Mouse (Mus musculus) embryonic facial prominence, embryonic 14.5 days (tissue): ENCODE results near the gene Gpc1. TPM values are rescaled to one million over a fixed set of nuclear protein-coding genes. Genes with fewer than 3 reads are reported as not detected.

Source experiments
- ATAC-seq: fragments of 200-750 bp; cut with Nextera tagmentation; 2 replicates; pipeline ENCODE4 v1.8.0; 2017; ENCODE audit warnings: low read depth, moderate number of reproducible peaks, moderate TSS enrichment
- DNase-seq: peaks from one replicate; pipeline ENCODE4 v3.0.0-alpha.2; 2015; ENCODE audit warnings: low spot score
- H3K27ac ChIP-seq: fragments of 300-500 bp; sonication (generic); replicated peaks from 2 replicates; pipeline ENCODE4 v1.5.1; 2014; ENCODE audit warnings: low read depth, mild to moderate bottlenecking, low read length, moderate library complexity
- H3K27me3 ChIP-seq: fragments of 300-500 bp; sonication (generic); replicated peaks from 2 replicates; pipeline ENCODE4 v1.6.1; 2014; ENCODE audit warnings: low read length; ENCODE audit not compliant: control insufficient read depth, insufficient read depth
- H3K36me3 ChIP-seq: fragments of 300-500 bp; sonication (generic); 2 replicates; pipeline ENCODE4 v1.6.1; 2014; ENCODE audit warnings: low read length, mixed read lengths; ENCODE audit not compliant: control insufficient read depth, insufficient read depth
- H3K4me1 ChIP-seq: fragments of 300-500 bp; sonication (generic); 2 replicates; pipeline ENCODE4 v1.6.1; 2014; ENCODE audit warnings: antibody characterized with exemption, low read length; ENCODE audit not compliant: control insufficient read depth, insufficient read depth
- H3K4me2 ChIP-seq: fragments of 300-500 bp; sonication (generic); 2 replicates; pipeline ENCODE4 v1.6.1; 2014; ENCODE audit warnings: low read depth, mild to moderate bottlenecking, low read length, moderate library complexity, mixed read lengths
- H3K4me3 ChIP-seq: fragments of 300-500 bp; sonication (generic); 2 replicates; pipeline ENCODE4 v1.5.1; 2014; ENCODE audit warnings: low read depth, mild to moderate bottlenecking, low read length
- H3K9ac ChIP-seq: fragments of 300-500 bp; sonication (generic); 2 replicates; pipeline ENCODE4 v1.6.1; 2014; ENCODE audit warnings: low read depth, mild to moderate bottlenecking, low read length, moderate library complexity, mixed read lengths
- H3K9me3 ChIP-seq: fragments of 300-500 bp; sonication (generic); 2 replicates; pipeline ENCODE4 v1.6.1; 2016; ENCODE audit warnings: low read length; ENCODE audit not compliant: control insufficient read depth
- WGBS: fragments of 180-500 bp; shearing (Covaris S2); extraction: QIAGEN DNeasy Blood & Tissue Kit; methylation state at CpG from one replicate; pipeline ENCODE4 v1.1.7; 2014; 5-methylcytosine and 5-hydroxymethylcytosine counted together
- polyA plus RNA-seq: library from polyadenylated mRNA; unstranded; fragments of >200 nt; fragmentation: Nextera tagmentation; extraction: Ambion mirVana; gene quantifications from 2 replicates; pipeline ENCODE4 v1.2.1, GENCODE M21; 2014

Gpc1 gene
- polyA plus RNA-seq, 1 experiment from 2014 or later = 104 TPM

DNA sequence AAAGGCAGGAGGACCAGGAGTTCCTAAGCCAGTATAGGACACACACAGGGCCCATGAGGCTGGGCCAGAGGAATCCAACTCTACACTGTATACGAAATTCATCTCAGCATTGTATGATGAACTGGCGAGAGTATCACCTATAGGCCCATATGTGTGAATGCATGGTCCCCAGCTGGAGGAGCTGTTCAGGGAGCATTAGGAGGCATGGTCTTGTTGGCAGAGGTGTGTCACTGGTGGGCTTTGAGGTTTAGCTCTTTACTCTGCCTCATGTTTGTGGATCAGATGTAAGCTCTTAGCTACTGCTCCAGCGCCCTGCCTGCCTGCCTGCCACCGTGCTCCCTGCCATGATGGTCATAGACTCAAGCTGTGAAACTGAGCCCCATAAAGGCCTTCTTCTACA lies 31.8 kb downstream of the Gpc1 start:
- H3K4me3 ChIP-seq = no peak overlapping the region
- no peak overlapping the region for H3K27ac ChIP-seq
- 77% methylated on average over 4 of the region's 4 CpGs for WGBS
- ATAC-seq (no peak), DNase-seq (no peak)
- no peak overlapping the region for H3K4me2 ChIP-seq
- H3K9ac ChIP-seq = no peak overlapping the region
- H3K9me3 ChIP-seq = no peaks in the 10 kb centered on the region
- H3K36me3 ChIP-seq = peaks cover 19% of the 10 kb centered on the region; the same call in 1 of the 2 replicates
- H3K27me3 ChIP-seq = no peaks in the 10 kb centered on the region
- H3K4me1 ChIP-seq = no peaks in the 10 kb centered on the region

GRCm38 (mm10) chr1:92866170-92866569 lies 34.7 kb downstream of the Gpc1 start:
- H3K27me3 ChIP-seq = no peaks in the 10 kb centered on the region
- H3K9ac ChIP-seq = no peak overlapping the region
- no peak overlapping the region for H3K27ac ChIP-seq
- H3K9me3 ChIP-seq = no peaks in the 10 kb centered on the region
- no peaks in the 10 kb centered on the region for H3K36me3 ChIP-seq
- H3K4me3 ChIP-seq = no peak overlapping the region
- 63% methylated on average over 2 of the region's 2 CpGs for WGBS
- H3K4me1 ChIP-seq = no peaks in the 10 kb centered on the region
- ATAC-seq (no peak), DNase-seq (peak; percentile 24)
- H3K4me2 ChIP-seq = no peak overlapping the region

GRCm38 (mm10) chr1:92869985-92870384 lies 38.5 kb downstream of the Gpc1 start:
- H3K9ac ChIP-seq = no peak overlapping the region
- no peaks in the 10 kb centered on the region for H3K9me3 ChIP-seq
- WGBS = 84% methylated on average over 2 of the region's 2 CpGs
- H3K4me1 ChIP-seq = no peaks in the 10 kb centered on the region
- ATAC-seq = no peak
- no peaks in the 10 kb centered on the region for H3K36me3 ChIP-seq
- no peak overlapping the region for H3K27ac ChIP-seq
- DNase-seq = no peak
- no peak overlapping the region for H3K4me3 ChIP-seq
- H3K27me3 ChIP-seq = no peaks in the 10 kb centered on the region
- H3K4me2 ChIP-seq = no peak overlapping the region

DNA sequence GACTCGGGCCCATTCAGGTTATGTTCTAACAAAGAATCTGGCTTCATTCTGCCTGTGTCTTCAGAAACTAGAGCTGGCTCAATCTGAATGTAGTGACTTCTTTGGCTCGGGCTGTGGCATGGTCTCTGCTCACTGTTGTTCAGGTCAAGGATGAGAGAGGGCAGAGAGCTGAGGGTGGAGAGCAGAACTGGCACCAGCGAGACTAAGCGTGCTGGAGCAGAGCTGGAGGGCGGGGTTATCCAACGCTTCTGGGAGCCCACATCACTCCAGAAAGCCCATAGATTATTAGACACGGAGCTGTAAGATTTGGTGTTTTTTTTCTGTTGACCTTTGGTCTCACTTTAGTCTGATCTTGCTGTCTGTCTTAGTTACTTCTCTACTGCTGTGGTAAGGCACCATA lies 41.2 kb downstream of the Gpc1 start:
- Histone ChIP-seq H3K9ac (no peak overlapping the region), H3K4me3 (no peak overlapping the region), H3K27ac (no peak overlapping the region), H3K4me1 (no peaks in the 10 kb centered on the region), H3K4me2 (no peak overlapping the region), H3K9me3 (no peaks in the 10 kb centered on the region), H3K27me3 (no peaks in the 10 kb centered on the region), H3K36me3 (no peaks in the 10 kb centered on the region)
- WGBS = 82% methylated on average over 7 of the region's 7 CpGs
- DNase-seq (no peak), ATAC-seq (no peak)

GRCm38 (mm10) chr1:92874011-92874410 lies 42.6 kb downstream of the Gpc1 start:
- Histone ChIP-seq H3K4me1 (no peaks in the 10 kb centered on the region), H3K27me3 (no peaks in the 10 kb centered on the region), H3K27ac (no peak overlapping the region), H3K9me3 (no peaks in the 10 kb centered on the region), H3K9ac (no peak overlapping the region), H3K36me3 (no peaks in the 10 kb centered on the region), H3K4me2 (no peak overlapping the region), H3K4me3 (no peak overlapping the region)
- ATAC-seq (no peak), DNase-seq (no peak)
- 77% methylated on average over 3 of the region's 3 CpGs for whole genome bisulfite sequencing

DNA sequence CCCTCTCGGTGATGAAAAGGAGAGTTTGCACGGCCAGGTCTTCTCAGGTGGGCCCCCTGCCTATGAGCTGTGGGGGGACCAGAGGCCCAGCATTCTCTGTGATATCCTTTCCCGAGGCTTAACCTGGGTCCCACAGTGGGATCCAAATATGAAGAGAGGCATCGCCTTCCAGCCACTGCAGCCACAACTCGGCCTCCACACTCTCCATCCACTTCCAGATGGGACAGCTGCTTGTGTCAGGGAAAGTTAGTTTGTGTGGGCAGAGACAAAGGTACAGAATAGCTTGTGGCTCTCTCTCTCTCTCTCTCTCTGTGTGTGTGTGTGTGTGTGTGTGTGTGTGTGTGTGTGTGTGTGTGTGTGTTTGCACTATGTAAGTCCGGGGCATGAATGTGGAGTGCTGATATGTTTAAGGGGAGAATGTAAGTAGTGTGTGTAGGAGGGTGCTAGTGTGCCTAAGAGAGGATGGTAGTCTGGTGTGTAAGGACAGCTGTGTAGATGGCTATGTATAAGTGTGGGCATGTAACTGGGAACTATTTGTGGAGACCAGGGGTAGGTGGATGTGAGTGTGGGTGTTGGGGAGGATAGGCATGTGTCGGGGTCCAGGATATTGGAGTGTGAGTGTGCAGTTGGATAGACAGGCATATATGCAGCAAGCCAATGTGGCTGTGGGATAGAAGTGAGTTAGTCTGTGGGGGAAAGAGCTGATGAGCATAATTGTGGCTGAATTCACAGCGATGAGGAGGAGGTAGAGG lies 44.1 kb downstream of the Gpc1 start:
- WGBS = 83% methylated on average over 8 of the region's 8 CpGs
- Histone ChIP-seq H3K4me1 (no peaks in the 10 kb centered on the region), H3K9me3 (no peaks in the 10 kb centered on the region), H3K4me3 (no peak overlapping the region), H3K4me2 (no peak overlapping the region), H3K9ac (no peak overlapping the region), H3K27me3 (no peaks in the 10 kb centered on the region), H3K27ac (no peak overlapping the region), H3K36me3 (no peaks in the 10 kb centered on the region)
- DNase-seq = no peak
- no peak for ATAC-seq

- Histone ChIP-seq H3K4me3 (no peak overlapping the region), H3K4me2 (no peak overlapping the region), H3K4me1 (no peaks in the 10 kb centered on the region), H3K9ac (no peak overlapping the region), H3K27ac (no peak overlapping the region), H3K9me3 (no peaks in the 10 kb centered on the region), H3K27me3 (no peaks in the 10 kb centered on the region), H3K36me3 (no peaks in the 10 kb centered on the region)
- 48% methylated on average over 12 of the region's 12 CpGs for WGBS
- DNase-seq (peak; percentile 48), ATAC-seq (no peak)
Observed at GRCm38 (mm10) chr1:92877431-92877978, 46.1 kb downstream of the Gpc1 start.

DNA sequence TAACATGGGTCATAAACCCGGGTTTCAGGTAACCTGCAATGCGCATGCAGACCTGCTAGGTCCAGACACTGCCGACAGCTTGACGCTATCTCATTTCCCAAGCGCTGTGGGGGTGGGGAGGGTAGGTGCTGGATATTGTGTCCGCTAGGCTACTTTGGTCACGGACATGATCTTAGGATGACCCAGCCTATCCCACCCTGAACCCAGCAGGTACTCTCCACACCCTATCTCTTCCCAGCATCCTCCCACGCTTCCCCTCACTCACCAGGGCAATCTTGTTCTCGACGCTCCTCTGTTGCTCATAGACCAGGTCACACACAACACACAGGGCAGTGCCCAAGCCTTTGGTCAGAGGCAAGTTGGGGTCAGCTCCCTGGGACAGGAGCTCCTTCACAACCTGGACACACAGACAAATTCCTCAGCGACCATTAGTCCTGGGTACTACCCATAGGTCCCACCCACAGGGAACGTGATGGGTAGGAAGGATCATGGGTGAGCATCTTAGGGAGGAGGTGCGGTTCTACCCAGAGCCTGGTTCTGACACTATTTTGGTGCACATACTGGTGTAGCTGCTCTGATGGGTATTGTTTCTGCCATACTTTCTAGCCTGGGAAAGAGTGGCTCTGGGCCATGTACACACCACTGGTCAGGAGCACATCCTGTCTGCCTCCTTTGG lies 46.8 kb downstream of the Gpc1 start:
- ATAC-seq = no peak
- H3K4me1 ChIP-seq = no peaks in the 10 kb centered on the region
- no peak overlapping the region for H3K4me2 ChIP-seq
- WGBS = 81% methylated on average over 13 of the region's 13 CpGs
- H3K9ac ChIP-seq = no peak overlapping the region
- H3K4me3 ChIP-seq = no peak overlapping the region
- H3K27me3 ChIP-seq = no peaks in the 10 kb centered on the region
- H3K9me3 ChIP-seq = no peaks in the 10 kb centered on the region
- DNase-seq = no peak
- H3K27ac ChIP-seq = no peak overlapping the region
- H3K36me3 ChIP-seq = no peaks in the 10 kb centered on the region
